Mouse (Mus musculus) liver, postnatal 0 days (tissue): ENCODE results near the gene Ecpas. TPM values are rescaled to one million over a fixed set of nuclear protein-coding genes. Genes with fewer than 3 reads are reported as not detected.

Experiments used
- ATAC-seq: fragments of 200-750 bp; cut with Nextera tagmentation; 2 replicates; pipeline ENCODE4 v1.8.0; 2017; ENCODE audit warnings: mild to moderate bottlenecking, moderate library complexity
- DNase-seq: peaks from one replicate; pipeline ENCODE4 v3.0.0-alpha.2; 2016
- H3K27ac ChIP-seq: fragments of 300-500 bp; sonication (generic); 2 replicates; pipeline ENCODE4 v1.5.1; 2014; ENCODE audit warnings: antibody characterized with exemption, moderate library complexity, mild to moderate bottlenecking, low read depth
- H3K27me3 ChIP-seq: fragments of 300-500 bp; sonication (generic); 2 replicates; pipeline ENCODE4 v1.6.1; 2014; ENCODE audit warnings: low read length, control low read depth, mixed read lengths; ENCODE audit not compliant: insufficient read depth
- H3K36me3 ChIP-seq: fragments of 300-500 bp; sonication (generic); replicated peaks from 2 replicates; pipeline ENCODE4 v1.6.1; 2014; ENCODE audit warnings: mild to moderate bottlenecking, control low read depth, low read length, moderate library complexity, mixed read lengths; ENCODE audit not compliant: insufficient read depth
- H3K4me1 ChIP-seq: fragments of 300-500 bp; sonication (generic); 2 replicates; pipeline ENCODE4 v1.6.1; 2014; ENCODE audit warnings: antibody characterized with exemption, mild to moderate bottlenecking, control low read depth; ENCODE audit not compliant: insufficient read depth
- H3K4me2 ChIP-seq: fragments of 300-500 bp; sonication (generic); 2 replicates; pipeline ENCODE4 v1.6.1; 2014; ENCODE audit warnings: low read depth, mild to moderate bottlenecking, low read length, moderate library complexity, mixed read lengths
- H3K4me3 ChIP-seq: fragments of 300-500 bp; sonication (generic); 2 replicates; pipeline ENCODE4 v1.5.1; 2014; ENCODE audit warnings: low read depth, low read length
- H3K9ac ChIP-seq: fragments of 300-500 bp; sonication (generic); replicated peaks from 2 replicates; pipeline ENCODE4 v1.6.1; 2014; ENCODE audit warnings: mild to moderate bottlenecking, moderate library complexity
- H3K9me3 ChIP-seq: fragments of 300-500 bp; sonication (generic); 2 replicates; pipeline ENCODE4 v1.6.1; 2016; ENCODE audit warnings: mild to moderate bottlenecking, control low read depth, low read length, mixed read lengths
- CTCF ChIP-seq: sonication (generic); IDR thresholded peaks from 2 replicates; pipeline ENCODE4 v1.5.1; 2016; ENCODE audit warnings: antibody characterized with exemption, low read depth
- EP300 ChIP-seq: IDR thresholded peaks from 2 replicates; pipeline ENCODE4 v1.6.1; 2016; ENCODE audit warnings: antibody characterized with exemption, low read depth, mild to moderate bottlenecking
- WGBS: fragments of 180-500 bp; shearing (Covaris S2); extraction: QIAGEN DNeasy Blood & Tissue Kit; methylation state at CpG from one replicate; pipeline ENCODE4 v1.1.7; 2014; ENCODE audit not compliant: insufficient replicate concordance; 5-methylcytosine and 5-hydroxymethylcytosine counted together
- polyA plus RNA-seq: library from polyadenylated mRNA; unstranded; fragments of >200 nt; fragmentation: Nextera tagmentation; extraction: Ambion mirVana; gene quantifications from 2 replicates; pipeline ENCODE4 v1.2.1, GENCODE M21; 2015

Ecpas gene
- 9.1 and 13.0 TPM in 2 replicates for polyA plus RNA-seq

- DNase-seq (peak; percentile 87), ATAC-seq (peak; percentile 59)
- TF ChIP-seq CTCF (no peak), EP300 (no peak)
- Histone ChIP-seq H3K4me2 (peak within 1 kb of the TSS; percentile 88), H3K27ac (peak within 1 kb of the TSS; percentile 98), H3K9me3 (no peaks in the 10 kb centered on the region), H3K9ac (peak within 1 kb of the TSS; percentile 89), H3K36me3 (no peaks in the 10 kb centered on the region), H3K4me1 (peaks cover 18% of the 10 kb centered on the region), H3K4me3 (peak within 1 kb of the TSS; percentile 83), H3K27me3 (no peaks in the 10 kb centered on the region)
- 3% methylated on average over 43 of the region's 43 CpGs for WGBS
Measured at GRCm38 (mm10) chr4:58912629-58913335, at the start of gene Ecpas. Gene Ecpas, minus strand, starts transcription at chr4:58912749.

DNA sequence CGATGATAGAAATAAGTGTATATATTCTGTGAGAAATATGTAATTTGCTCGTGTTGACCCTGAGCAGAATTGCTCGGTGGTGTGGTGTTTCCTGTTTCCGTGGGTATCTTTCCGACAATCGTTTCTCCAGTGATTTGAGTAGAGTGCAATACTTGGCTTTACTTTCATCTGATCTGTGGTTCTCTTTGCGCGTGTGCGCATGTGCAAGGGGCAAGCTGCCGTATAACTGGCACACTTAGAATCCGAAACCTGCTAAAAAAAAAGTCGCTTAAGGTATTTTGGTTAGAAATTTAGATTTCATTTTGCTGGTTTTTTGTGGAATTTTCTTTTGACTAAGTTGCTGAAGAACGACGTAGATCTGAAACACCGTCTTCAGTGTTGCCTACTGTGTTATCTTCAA lies 49.2 kb upstream of the Ecpas start:
- Histone ChIP-seq H3K36me3 (no peaks in the 10 kb centered on the region), H3K9me3 (no peaks in the 10 kb centered on the region), H3K27me3 (no peaks in the 10 kb centered on the region), H3K9ac (no peak overlapping the region), H3K27ac (no peak overlapping the region), H3K4me2 (no peak overlapping the region), H3K4me3 (no peak overlapping the region), H3K4me1 (no peaks in the 10 kb centered on the region)
- TF ChIP-seq CTCF (no peak), EP300 (no peak)
- DNase-seq: no peak
- WGBS: 85% methylated on average over 15 of the region's 15 CpGs
- no peak for ATAC-seq

DNA sequence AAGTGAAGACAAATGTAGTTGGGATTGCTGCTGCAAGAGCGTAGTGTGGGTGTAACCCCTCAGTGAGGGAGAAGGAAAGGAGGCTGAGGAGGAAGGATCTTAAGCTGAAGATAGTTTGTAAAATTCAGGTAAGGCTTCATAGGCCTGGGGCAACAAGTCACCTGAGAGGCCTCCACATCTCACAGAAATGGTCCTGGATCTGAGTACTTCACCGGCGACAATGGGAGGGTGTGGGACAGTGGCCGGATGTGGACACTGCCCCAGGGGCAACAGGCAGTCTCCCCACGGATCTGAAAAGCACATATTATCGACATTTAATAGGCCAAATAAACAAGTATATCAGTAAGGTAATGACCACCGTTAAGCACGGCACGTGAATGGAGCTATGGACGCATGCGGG lies 40.1 kb upstream of the Ecpas start:
- TF ChIP-seq EP300 (no peak), CTCF (no peak)
- Histone ChIP-seq H3K27me3 (no peaks in the 10 kb centered on the region), H3K36me3 (no peaks in the 10 kb centered on the region), H3K9ac (no peak overlapping the region), H3K27ac (no peak overlapping the region), H3K9me3 (no peaks in the 10 kb centered on the region), H3K4me1 (no peaks in the 10 kb centered on the region), H3K4me3 (no peak overlapping the region), H3K4me2 (no peak overlapping the region)
- DNase-seq (no peak), ATAC-seq (no peak)
- WGBS: 85% methylated on average over 11 of the region's 11 CpGs

DNA sequence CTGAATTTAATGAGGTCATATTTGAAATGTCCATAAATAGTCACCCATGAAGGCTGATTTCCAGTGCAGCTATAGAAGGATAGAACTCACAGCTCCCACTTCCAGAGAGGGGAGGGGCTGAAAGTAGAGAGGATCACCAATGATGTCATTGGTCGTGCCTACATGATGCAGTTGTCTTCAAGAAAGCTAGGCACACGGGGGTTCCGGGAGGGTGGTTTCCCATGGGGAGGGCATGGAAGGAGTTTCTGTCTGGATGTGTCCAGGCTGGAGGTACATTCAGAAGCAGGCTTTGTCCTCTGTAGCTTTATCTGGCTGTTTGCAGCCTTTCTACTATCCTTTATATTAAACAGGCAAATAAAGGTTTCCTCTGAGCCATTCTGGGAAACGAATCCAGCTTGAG lies 35.8 kb upstream of the Ecpas start:
- H3K27me3 ChIP-seq: peaks cover 8% of the 10 kb centered on the region; the same call in 1 of the 2 replicates
- no peak overlapping the region for H3K9ac ChIP-seq
- ATAC-seq (no peak), DNase-seq (no peak)
- H3K36me3 ChIP-seq: no peaks in the 10 kb centered on the region
- no peak overlapping the region for H3K27ac ChIP-seq
- no peaks in the 10 kb centered on the region for H3K9me3 ChIP-seq
- TF ChIP-seq CTCF: no peak
- no peak for TF ChIP-seq EP300
- 77% methylated on average over 4 of the region's 4 CpGs for WGBS
- H3K4me2 ChIP-seq: no peak overlapping the region
- H3K4me1 ChIP-seq: peaks cover 6% of the 10 kb centered on the region
- no peak overlapping the region for H3K4me3 ChIP-seq

DNA sequence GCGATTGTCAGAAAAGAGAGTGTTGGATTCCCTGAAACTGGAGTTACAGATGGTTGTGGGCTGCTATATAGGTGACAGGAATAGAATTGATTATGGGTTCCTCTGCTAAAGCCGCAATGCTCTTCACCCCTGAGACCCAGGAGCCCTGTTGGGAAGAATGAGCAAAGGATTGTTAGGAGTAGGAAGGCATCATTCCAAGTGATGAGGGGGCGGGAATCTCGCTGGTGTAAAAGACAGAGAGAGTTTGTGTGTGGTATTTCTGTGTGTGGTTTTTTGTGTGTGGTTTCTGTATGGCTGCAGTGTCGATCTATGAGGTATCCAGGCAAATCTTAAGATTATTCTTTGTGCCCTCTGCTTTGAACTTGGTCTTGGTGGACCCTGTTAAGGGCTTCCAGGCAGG lies 32.1 kb upstream of the Ecpas start:
- no peak overlapping the region for H3K4me2 ChIP-seq

DNA sequence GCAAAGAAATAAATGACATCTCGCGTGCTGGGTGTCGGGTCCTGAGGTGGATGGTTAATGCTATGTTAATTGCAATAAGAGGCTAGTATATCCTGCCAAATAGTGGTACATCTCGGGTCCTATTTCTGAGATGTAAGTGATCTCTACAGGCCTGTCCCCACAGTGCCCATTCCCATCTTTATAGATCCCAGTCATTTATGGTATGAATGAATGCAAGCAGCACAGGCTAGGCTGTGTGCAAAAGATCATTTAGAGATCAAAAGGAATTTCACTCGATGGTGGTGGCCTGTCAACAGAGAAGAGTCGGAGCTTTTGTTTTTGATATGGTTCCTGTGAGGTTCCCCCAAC lies 31.6 kb upstream of the Ecpas start:
- Histone ChIP-seq H3K9me3 (no peaks in the 10 kb centered on the region), H3K27ac (no peak overlapping the region), H3K27me3 (peaks cover 12% of the 10 kb centered on the region; the same call in 1 of the 2 replicates), H3K4me1 (peaks cover 13% of the 10 kb centered on the region), H3K4me3 (peak overlapping the region; percentile 67), H3K36me3 (no peaks in the 10 kb centered on the region), H3K4me2 (peak overlapping the region; percentile 96), H3K9ac (0 out of 2 replicates have a peak overlapping the region, but pooled peaks have one; percentile 55)
- ATAC-seq: no peak
- 14% methylated on average over 6 of the region's 6 CpGs for WGBS
- TF ChIP-seq CTCF (no peak), EP300 (no peak)
- no peak for DNase-seq

More for the DNA sequence above, 32.1 kb upstream of the Ecpas start:
- TF ChIP-seq CTCF (no peak), EP300 (no peak)
- DNase-seq (no peak), ATAC-seq (no peak)
- Histone ChIP-seq H3K36me3 (no peaks in the 10 kb centered on the region), H3K4me1 (peaks cover 13% of the 10 kb centered on the region), H3K27me3 (peaks cover 12% of the 10 kb centered on the region; the same call in 1 of the 2 replicates), H3K9me3 (no peaks in the 10 kb centered on the region), H3K4me3 (no peak overlapping the region), H3K9ac (no peak overlapping the region), H3K27ac (no peak overlapping the region)
- WGBS: 57% methylated on average over 5 of the region's 5 CpGs
